Mouse (Mus musculus): ENCODE measurements around the gene Etnk1. TPM values are rescaled to one million over a fixed set of nuclear protein-coding genes. Genes with fewer than 3 reads are reported as not detected.
A peak's percentile ranks its signal among the peaks of the same experiment; 100 is the strongest.

Etnk1 gene
- 172 and 174 TPM in 2 replicates for polyA plus RNA-seq (2012; rRNA removed)

DNA sequence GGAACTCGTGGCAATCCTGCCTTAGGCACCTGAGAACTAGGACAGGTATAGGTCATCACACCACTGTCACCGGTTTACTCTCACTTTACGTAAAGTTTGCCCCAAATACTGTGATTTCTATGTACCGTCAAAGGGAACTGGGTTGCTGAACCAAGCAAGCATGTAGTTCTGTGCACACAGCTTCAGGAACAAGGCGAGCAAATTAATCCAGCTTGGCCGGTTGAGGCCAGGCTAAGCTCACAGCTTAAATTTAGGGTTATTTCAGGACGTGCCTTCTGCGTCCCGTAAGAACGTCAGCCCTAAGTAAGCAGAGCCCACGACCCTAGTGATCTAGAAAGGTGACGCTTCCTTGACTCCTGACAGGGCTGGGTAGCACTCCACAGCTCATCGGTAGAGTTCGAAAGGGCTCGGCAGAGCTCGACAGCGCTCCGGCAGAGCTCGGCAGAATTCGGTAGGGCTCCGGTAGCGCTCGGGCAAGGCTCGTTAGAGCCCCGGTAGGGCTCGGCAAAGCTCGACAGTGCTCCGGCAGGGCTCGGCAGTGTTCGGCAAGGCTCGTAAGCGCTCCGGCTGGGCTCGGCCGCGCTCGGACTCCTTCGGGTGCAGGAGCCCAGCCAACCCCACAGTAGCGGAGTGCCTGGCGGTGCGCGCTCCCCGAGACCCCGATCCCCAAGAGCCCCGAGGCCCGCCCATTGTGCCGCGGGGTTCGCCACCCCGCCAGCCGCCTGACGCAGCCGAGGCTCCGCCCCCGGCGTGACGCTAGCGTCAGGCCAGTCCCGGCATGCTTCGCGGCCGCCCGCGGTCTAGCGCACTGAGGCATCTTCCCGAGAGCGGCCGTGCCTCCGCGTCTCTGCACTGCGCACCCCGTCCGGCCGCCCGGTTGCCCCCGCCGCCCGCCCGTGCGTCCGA is at the start of gene Etnk1:
Gene Etnk1, plus strand, starts transcription at position 770 of the 906 bp plus-strand sequence.
- Histone ChIP-seq H3K4me3 (ENCODE audit: insufficient read depth, low read length) (peak within 1 kb of the TSS; percentile 39), H3K27ac (ENCODE audit: insufficient read depth, low read length) (peak within 1 kb of the TSS; percentile 94), H3K4me1 (ENCODE audit: control insufficient read depth, insufficient read depth, low read length) (peaks cover 7% of the 10 kb centered on the region; the same call in 1 of the 2 replicates)
- peak; percentile 90 for TF ChIP-seq POLR2A (IDR thresholded peaks at IDR 0.05; ENCODE audit: extremely low read depth, insufficient read depth, low read length)
- no peak for TF ChIP-seq CTCF (IDR thresholded peaks at IDR 0.05; ENCODE audit: extremely low read depth, insufficient read depth, low read length)

DNA sequence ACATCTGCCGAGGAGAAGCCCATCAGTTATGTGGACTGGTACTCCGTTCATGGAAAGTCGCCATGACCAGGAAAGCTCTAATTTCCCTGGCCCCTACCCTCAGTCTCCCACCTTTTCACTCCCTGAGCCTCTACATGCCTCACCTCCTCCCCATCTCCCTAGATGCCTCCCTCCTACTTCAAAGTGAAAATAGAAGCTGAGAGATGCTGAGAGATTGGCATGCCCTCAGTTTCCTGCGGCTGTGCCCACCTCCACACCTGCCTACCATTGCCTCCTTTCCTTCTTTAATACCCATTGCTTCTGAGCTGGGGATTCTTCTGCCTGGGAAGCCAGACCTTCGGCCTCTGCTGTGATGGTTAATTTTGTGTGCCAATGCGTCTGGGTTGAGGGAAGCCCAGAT is 47.7 kb upstream of the Etnk1 start:
- H3K4me3 ChIP-seq (ENCODE audit: insufficient read depth, low read length) = no peak overlapping the region
- no peaks in the 10 kb centered on the region for H3K4me1 ChIP-seq (ENCODE audit: control insufficient read depth, insufficient read depth, low read length)
- TF ChIP-seq POLR2A (IDR thresholded peaks at IDR 0.05; ENCODE audit: extremely low read depth, insufficient read depth, low read length) = no peak
- TF ChIP-seq CTCF (IDR thresholded peaks at IDR 0.05; ENCODE audit: extremely low read depth, insufficient read depth, low read length) = no peak
- H3K27ac ChIP-seq (ENCODE audit: insufficient read depth, low read length) = no peak overlapping the region

DNA sequence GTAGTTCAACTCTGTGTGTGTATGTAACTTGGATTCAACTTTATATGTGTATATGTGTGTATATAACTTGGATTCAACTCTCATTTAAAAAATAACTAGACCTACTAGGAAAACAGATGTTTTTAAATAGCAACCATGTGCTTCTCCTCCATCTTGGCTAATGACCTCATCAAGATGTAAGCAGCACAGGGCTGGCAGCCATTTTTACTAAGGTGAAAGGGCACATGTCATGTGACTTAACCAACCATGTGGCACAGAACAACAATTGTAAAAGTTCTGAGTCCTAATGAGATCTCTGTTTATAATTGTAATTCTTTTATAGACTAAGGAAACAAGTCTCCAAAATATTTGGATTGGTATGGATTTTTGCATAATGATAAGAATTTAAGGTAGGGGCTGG is 41.3 kb upstream of the Etnk1 start:
- Histone ChIP-seq H3K27ac (ENCODE audit: insufficient read depth, low read length) (no peak overlapping the region), H3K4me1 (ENCODE audit: control insufficient read depth, insufficient read depth, low read length) (no peaks in the 10 kb centered on the region), H3K4me3 (ENCODE audit: insufficient read depth, low read length) (no peak overlapping the region)
- TF ChIP-seq POLR2A (IDR thresholded peaks at IDR 0.05; ENCODE audit: extremely low read depth, insufficient read depth, low read length) (no peak), CTCF (IDR thresholded peaks at IDR 0.05; ENCODE audit: extremely low read depth, insufficient read depth, low read length) (no peak)

DNA sequence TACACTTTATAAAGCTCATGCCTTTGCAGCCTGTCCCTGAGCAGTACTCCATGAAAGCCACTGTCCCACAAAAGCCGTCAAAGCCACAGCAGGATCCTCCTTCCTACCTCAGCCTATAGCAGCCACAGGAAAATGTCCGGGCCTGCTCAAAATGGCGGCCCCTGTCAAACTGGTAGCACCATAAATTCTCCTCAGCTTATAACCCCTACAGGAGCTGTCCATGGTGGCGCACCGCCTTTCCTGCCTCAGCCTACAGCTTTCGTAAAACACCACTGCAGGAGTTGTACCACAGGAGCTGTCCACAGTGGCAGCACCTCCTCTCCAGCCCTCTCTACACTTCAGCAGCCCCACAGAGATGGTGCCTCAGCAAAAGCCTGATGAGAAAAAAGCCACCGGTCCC is 37.6 kb upstream of the Etnk1 start:
- Histone ChIP-seq H3K4me3 (ENCODE audit: insufficient read depth, low read length) (no peak overlapping the region), H3K4me1 (ENCODE audit: control insufficient read depth, insufficient read depth, low read length) (no peaks in the 10 kb centered on the region), H3K27ac (ENCODE audit: insufficient read depth, low read length) (no peak overlapping the region)
- TF ChIP-seq CTCF (IDR thresholded peaks at IDR 0.05; ENCODE audit: extremely low read depth, insufficient read depth, low read length) (no peak), POLR2A (IDR thresholded peaks at IDR 0.05; ENCODE audit: extremely low read depth, insufficient read depth, low read length) (no peak)

DNA sequence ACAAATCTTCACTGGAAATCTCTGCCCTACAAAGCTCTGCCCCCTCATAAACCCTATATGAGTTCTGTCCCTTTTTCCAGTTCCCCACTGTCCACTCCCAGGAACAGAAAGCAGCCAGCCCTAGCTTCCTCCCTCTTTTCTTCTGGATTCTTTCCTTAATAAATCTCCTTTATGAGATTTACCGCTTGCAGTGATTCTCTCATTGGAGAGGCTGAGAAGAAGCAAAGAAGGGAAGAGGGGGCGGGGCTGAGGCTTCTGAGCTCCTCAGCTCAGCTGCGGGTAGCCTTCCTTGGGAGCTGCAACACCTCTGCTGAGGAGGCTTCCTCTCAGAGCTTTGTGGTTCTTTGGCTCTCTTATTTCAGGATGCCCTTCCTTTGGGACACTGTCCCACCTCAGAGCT is 37.1 kb upstream of the Etnk1 start:
- Histone ChIP-seq H3K27ac (ENCODE audit: insufficient read depth, low read length) (no peak overlapping the region), H3K4me1 (ENCODE audit: control insufficient read depth, insufficient read depth, low read length) (no peaks in the 10 kb centered on the region)
- TF ChIP-seq CTCF (IDR thresholded peaks at IDR 0.05; ENCODE audit: extremely low read depth, insufficient read depth, low read length) = no peak
- no peak for TF ChIP-seq POLR2A (IDR thresholded peaks at IDR 0.05; ENCODE audit: extremely low read depth, insufficient read depth, low read length)

DNA sequence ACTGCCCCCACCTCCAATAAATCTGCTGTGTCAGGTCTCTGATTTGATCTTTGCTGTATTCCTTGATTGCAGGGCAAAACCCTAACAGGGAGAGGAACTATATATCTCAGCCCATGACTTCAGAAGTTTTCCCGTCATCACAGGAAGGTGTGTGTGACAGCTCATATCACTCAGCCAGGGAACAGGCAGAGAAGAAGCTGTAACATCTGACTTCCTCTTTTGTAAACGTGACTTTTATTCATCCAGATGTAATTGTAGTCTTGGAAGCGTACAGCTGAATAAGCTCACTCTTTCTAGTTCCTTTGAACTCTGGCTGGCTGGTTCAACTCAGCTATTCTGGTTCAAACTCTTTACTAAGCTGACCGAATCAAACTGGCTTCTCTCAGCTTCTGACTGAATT is 36.6 kb upstream of the Etnk1 start:
- H3K4me3 ChIP-seq (ENCODE audit: insufficient read depth, low read length) = no peak overlapping the region
- H3K27ac ChIP-seq (ENCODE audit: insufficient read depth, low read length) = no peak overlapping the region
- no peaks in the 10 kb centered on the region for H3K4me1 ChIP-seq (ENCODE audit: control insufficient read depth, insufficient read depth, low read length)
- TF ChIP-seq CTCF (IDR thresholded peaks at IDR 0.05; ENCODE audit: extremely low read depth, insufficient read depth, low read length) (no peak), POLR2A (IDR thresholded peaks at IDR 0.05; ENCODE audit: extremely low read depth, insufficient read depth, low read length) (no peak)

More for the DNA sequence above, 37.1 kb upstream of the Etnk1 start:
- H3K4me3 ChIP-seq (ENCODE audit: insufficient read depth, low read length) = no peak overlapping the region

DNA sequence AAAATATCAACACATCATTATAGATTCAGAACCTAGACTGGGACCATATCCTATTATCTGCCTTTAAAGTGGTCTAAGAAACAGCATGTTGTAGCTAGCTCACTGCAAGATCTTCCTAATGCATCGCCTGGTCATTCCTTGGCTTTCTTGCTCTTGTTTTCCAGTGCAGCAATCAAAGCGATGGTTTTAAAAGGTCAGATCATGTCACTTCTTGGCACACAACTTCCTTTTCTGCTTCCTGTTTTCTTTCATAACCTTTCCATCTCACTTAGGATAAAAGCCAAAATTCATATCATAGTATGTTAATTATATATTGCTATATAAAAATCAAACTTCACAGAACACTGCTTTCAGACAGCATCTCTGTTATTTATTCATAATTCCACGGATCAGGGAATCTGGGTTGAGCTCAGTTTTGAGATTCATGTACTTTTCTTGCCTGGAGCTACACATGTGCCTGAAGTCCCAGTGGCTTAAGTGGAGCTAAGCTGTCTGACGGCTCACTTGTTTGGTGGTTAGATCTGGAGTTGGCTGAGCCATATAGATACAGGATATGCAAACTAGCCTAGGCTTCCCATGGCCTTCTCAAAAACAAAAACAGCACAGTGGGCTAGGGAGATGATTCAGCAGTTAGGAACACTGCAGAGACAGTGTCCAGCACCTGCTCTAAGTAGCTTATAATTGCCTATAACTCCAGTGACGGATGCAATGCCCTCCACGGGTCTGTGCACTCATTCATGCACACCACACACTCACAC is 34.9 kb upstream of the Etnk1 start:
- H3K4me3 ChIP-seq (ENCODE audit: insufficient read depth, low read length) = no peak overlapping the region
- no peak overlapping the region for H3K27ac ChIP-seq (ENCODE audit: insufficient read depth, low read length)
- TF ChIP-seq POLR2A (IDR thresholded peaks at IDR 0.05; ENCODE audit: extremely low read depth, insufficient read depth, low read length) (no peak), CTCF (IDR thresholded peaks at IDR 0.05; ENCODE audit: extremely low read depth, insufficient read depth, low read length) (no peak)
- H3K4me1 ChIP-seq (ENCODE audit: control insufficient read depth, insufficient read depth, low read length) = no peaks in the 10 kb centered on the region

DNA sequence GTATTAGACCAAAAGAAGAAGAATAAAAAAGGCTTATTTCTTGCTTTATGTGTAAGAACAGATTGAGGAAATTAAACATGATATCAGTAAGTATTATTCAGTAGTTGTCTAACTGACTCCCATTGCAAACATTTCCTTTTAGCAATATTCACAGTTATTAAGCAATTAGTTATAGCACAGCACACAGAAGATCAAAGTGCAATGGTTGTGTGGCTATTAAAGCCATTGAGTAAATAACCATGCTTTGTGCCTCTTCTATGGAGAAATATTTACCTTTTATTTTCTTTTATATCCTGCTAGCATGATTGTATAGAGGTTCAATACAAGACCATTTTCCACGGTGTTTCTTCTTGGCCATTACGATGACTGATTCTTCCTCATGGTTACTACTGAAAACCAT is 33.9 kb upstream of the Etnk1 start:
- H3K4me3 ChIP-seq (ENCODE audit: insufficient read depth, low read length) = no peak overlapping the region
- no peaks in the 10 kb centered on the region for H3K4me1 ChIP-seq (ENCODE audit: control insufficient read depth, insufficient read depth, low read length)
- no peak overlapping the region for H3K27ac ChIP-seq (ENCODE audit: insufficient read depth, low read length)
- no peak for TF ChIP-seq POLR2A (IDR thresholded peaks at IDR 0.05; ENCODE audit: extremely low read depth, insufficient read depth, low read length)

DNA sequence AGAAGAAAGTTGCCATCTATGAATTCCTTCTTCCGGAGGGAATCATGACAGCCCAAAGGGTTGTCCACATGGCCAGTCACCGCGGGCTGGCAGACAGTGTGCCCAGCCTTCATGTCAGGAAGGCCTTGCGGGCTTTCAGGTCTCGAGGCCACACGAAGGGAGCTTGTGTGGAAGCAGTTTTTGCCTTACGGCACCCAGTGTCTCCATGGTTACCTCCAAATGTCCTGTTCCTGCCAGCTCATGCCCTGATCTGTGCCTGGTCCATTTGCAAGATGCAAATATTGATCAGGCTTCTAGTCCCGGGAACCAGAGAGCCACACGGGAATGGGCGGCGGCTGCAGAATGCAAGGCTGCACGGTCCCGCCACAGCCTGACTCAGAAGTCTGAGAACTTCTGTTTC is 31.9 kb upstream of the Etnk1 start:
- H3K4me3 ChIP-seq (ENCODE audit: insufficient read depth, low read length) = no peak overlapping the region
- TF ChIP-seq POLR2A (IDR thresholded peaks at IDR 0.05; ENCODE audit: extremely low read depth, insufficient read depth, low read length) = no peak
- TF ChIP-seq CTCF (IDR thresholded peaks at IDR 0.05; ENCODE audit: extremely low read depth, insufficient read depth, low read length) = no peak
- no peak overlapping the region for H3K27ac ChIP-seq (ENCODE audit: insufficient read depth, low read length)
- no peaks in the 10 kb centered on the region for H3K4me1 ChIP-seq (ENCODE audit: control insufficient read depth, insufficient read depth, low read length)
